Mouse (Mus musculus): ENCODE measurements around the gene Rnf40.

Gene Rnf40

GRCm38 (mm10) chr7:127588011-127588871, at the start of gene Rnf40, which contains the start of gene Ccdc189:
Gene Rnf40 (plus strand): TSS chr7:127588767.
Gene Ccdc189 (minus strand): TSS chr7:127588595.
- DNase-seq (ENCODE audit: low read depth, low spot score) = peak; percentile 94

- no peak for DNase-seq (ENCODE audit: low read depth, low spot score)
Observed at GRCm38 (mm10) chr7:127541671-127542070, 46.9 kb upstream of the Rnf40 start.

GRCm38 (mm10) chr7:127549116-127549835, 39.3 kb upstream of the Rnf40 start:
- no peak for DNase-seq (ENCODE audit: low read depth, low spot score)

- no peak for DNase-seq (ENCODE audit: low read depth, low spot score)
Observed at GRCm38 (mm10) chr7:127551558-127551957, 37.0 kb upstream of the Rnf40 start.

- no peak for DNase-seq (ENCODE audit: low read depth, low spot score)
Observed at GRCm38 (mm10) chr7:127560580-127560979, 28.0 kb upstream of the Rnf40 start.

- no peak for DNase-seq (ENCODE audit: low read depth, low spot score)
Observed at GRCm38 (mm10) chr7:127561340-127561858, 27.2 kb upstream of the Rnf40 start, which contains the start of gene Tmem265. Gene Tmem265 (plus strand): TSS chr7:127561390.

- no peak for DNase-seq (ENCODE audit: low read depth, low spot score)
Observed at GRCm38 (mm10) chr7:127564381-127565150, 24.0 kb upstream of the Rnf40 start.

- DNase-seq (ENCODE audit: low read depth, low spot score) = peak; percentile 90
Observed at GRCm38 (mm10) chr7:127572895-127573471, 15.6 kb upstream of the Rnf40 start, which contains the start of gene Phkg2. Gene Phkg2 (plus strand): TSS chr7:127573340.

GRCm38 (mm10) chr7:127573503-127574008, 15.0 kb upstream of the Rnf40 start:
- DNase-seq (ENCODE audit: low read depth, low spot score) = no peak

GRCm38 (mm10) chr7:127574115-127574514, 14.5 kb upstream of the Rnf40 start:
- DNase-seq (ENCODE audit: low read depth, low spot score) = no peak

GRCm38 (mm10) chr7:127583260-127583659, 5.3 kb upstream of the Rnf40 start:
- DNase-seq (ENCODE audit: low read depth, low spot score) = no peak

- DNase-seq (ENCODE audit: low read depth, low spot score) = no peak
Observed at GRCm38 (mm10) chr7:127585031-127585430, 3.5 kb upstream of the Rnf40 start.

- no peak for DNase-seq (ENCODE audit: low read depth, low spot score)
Observed at GRCm38 (mm10) chr7:127586149-127586548, 2.4 kb upstream of the Rnf40 start.

- no peak for DNase-seq (ENCODE audit: low read depth, low spot score)
Observed at GRCm38 (mm10) chr7:127587196-127587595, 1.4 kb upstream of the Rnf40 start.

- no peak for DNase-seq (ENCODE audit: low read depth, low spot score)
Observed at GRCm38 (mm10) chr7:127588901-127589300, 334 bp downstream of the Rnf40 start.

- no peak for DNase-seq (ENCODE audit: low read depth, low spot score)
Observed at GRCm38 (mm10) chr7:127589637-127590036, 1.1 kb downstream of the Rnf40 start.

GRCm38 (mm10) chr7:127591108-127591507, 2.5 kb downstream of the Rnf40 start:
- no peak for DNase-seq (ENCODE audit: low read depth, low spot score)

GRCm38 (mm10) chr7:127592575-127592974, 4.0 kb downstream of the Rnf40 start:
- no peak for DNase-seq (ENCODE audit: low read depth, low spot score)

GRCm38 (mm10) chr7:127596747-127597146, 8.2 kb downstream of the Rnf40 start:
- DNase-seq (ENCODE audit: low read depth, low spot score) = no peak

- no peak for DNase-seq (ENCODE audit: low read depth, low spot score)
Observed at GRCm38 (mm10) chr7:127600612-127601011, 12.0 kb downstream of the Rnf40 start.

- DNase-seq (ENCODE audit: low read depth, low spot score) = no peak
Observed at GRCm38 (mm10) chr7:127601735-127602134, 13.2 kb downstream of the Rnf40 start.

Measured in retina, postnatal 7 days (tissue).